Mouse (Mus musculus) lung, postnatal 36 days (tissue): ENCODE results near the gene Rbm47.
A peak's percentile ranks its signal among the peaks of the same experiment; 100 is the strongest.

ENCODE experiments used
- DNase-seq: peaks from one replicate; pipeline ENCODE4 v3.0.0; 2022; ENCODE audit warnings: mixed read lengths

The Rbm47 gene

DNA sequence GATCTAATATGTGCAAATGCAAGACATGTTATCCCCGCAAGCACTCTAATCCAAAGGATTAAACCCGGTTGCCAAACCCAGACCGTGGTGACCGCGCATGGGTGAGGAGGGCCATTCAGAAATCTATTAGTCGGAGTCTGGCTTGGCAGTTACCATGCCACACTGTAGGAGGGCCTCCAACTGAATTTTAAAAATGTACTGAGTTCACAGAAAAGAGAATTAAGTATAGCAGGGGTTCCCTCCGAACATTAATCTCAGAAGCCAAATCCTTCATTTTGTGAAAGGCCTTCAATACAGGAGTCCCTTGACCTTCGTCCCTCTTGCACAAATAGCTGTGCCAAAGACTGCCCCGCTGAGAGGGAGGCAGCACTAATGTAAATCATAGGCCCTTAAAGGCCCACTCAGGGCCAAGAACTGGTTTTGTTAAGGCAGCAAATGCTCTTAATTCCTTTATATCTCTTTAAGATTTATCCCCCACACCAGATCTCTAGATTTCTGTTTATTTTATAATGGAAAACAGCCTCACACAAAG, 16.4 kb downstream of the Rbm47 start:
- no peak for DNase-seq

GRCm38 (mm10) chr5:66154616-66155015, 18.3 kb downstream of the Rbm47 start:
- no peak for DNase-seq

GRCm38 (mm10) chr5:66153486-66153885, 19.4 kb downstream of the Rbm47 start:
- DNase-seq, result no peak

GRCm38 (mm10) chr5:66151301-66152188, 21.4 kb downstream of the Rbm47 start:
- DNase-seq, result peak; percentile 51

DNA sequence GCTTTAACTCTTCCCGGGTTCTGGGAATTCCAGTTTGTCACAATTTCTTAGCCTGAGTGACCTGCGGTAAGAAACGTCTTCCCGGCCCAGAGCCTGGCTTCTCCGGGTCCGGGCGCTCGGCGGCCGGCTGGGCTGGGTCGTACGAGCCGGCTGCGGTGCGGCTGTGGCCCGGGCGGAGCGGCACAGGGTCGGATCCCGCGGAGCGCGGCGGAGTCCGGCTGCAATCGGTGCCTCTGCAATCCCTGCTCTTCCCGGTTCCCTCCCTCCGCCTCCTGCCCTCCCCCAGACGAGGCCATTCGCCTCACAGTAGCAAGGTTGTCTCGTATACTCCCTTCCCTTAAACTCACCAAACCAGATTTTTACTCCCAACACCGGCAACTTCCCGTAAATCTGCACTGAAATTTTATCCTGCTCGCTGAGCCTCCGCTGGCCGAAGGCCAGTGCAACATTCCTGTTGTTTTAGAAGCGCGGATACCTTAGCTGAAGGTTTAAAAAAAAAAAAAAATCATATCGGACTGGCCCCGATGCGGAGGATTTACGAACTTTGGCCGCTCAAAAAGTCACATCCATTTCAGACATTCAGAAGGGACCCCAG, 22.1 kb downstream of the Rbm47 start:
- DNase-seq, result peak; percentile 78

GRCm38 (mm10) chr5:66150106-66150705, 22.7 kb downstream of the Rbm47 start:
- DNase-seq, result no peak

DNA sequence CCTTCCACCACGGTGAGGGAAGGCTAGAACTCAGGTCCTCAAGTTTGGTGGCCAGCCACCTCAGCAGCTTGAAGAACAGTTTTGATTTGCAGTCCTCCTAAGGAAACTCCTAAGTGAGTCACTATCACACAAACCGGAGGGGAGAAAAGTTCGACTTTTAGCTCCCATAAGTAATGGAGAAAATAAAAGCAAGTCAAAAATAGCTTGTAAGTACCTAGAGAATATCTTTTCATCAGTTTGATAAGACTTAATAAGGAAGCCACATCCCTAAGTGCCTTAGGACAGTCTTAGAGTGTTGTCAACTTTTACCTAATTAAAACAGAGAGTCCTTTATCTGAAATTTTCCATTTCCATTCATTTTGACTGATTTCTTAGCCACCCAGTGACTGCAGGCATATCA, 23.3 kb downstream of the Rbm47 start:
- no peak for DNase-seq

DNA sequence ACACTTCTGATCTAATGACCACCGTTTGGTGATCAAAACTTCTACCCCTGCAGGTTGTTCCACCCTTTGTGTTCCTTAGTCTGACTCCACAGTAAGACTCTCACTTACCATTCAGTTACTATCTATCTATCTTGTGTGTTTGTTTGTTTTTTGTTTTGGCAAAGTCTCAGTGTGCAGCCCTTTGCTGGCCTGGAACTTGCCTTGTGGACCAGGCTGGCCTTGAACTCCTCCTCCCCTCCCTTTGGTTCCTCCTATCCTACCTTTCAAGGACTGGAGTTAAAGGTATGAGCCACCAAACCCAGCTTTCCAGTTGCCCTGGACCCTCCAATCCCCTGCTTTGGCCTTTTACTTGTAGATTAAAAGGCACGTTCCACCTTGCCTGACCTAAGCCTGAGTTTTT, 23.8 kb downstream of the Rbm47 start:
- no peak for DNase-seq

DNA sequence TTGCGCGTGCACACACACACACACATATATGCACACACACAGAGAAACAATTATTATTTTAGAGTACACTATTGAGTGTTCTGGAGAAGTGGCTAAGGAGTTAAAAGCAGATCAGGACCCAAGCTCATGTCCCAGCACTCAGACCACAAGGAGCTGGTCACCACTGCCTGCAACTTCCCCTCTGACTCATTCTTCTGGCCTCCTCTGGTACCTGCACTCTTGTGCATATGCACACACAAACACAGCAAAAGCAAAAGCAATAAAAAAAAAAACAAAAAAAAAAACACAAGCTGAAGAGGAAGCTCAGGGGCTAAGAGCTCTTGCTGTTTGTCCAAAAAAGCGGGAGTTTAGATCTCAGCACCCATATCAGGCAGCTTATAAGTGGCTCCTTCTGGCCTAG, 25.6 kb downstream of the Rbm47 start:
- DNase-seq, result peak; percentile 50

- DNase-seq, result no peak
Observed at GRCm38 (mm10) chr5:66145583-66145982, 27.3 kb downstream of the Rbm47 start.

DNA sequence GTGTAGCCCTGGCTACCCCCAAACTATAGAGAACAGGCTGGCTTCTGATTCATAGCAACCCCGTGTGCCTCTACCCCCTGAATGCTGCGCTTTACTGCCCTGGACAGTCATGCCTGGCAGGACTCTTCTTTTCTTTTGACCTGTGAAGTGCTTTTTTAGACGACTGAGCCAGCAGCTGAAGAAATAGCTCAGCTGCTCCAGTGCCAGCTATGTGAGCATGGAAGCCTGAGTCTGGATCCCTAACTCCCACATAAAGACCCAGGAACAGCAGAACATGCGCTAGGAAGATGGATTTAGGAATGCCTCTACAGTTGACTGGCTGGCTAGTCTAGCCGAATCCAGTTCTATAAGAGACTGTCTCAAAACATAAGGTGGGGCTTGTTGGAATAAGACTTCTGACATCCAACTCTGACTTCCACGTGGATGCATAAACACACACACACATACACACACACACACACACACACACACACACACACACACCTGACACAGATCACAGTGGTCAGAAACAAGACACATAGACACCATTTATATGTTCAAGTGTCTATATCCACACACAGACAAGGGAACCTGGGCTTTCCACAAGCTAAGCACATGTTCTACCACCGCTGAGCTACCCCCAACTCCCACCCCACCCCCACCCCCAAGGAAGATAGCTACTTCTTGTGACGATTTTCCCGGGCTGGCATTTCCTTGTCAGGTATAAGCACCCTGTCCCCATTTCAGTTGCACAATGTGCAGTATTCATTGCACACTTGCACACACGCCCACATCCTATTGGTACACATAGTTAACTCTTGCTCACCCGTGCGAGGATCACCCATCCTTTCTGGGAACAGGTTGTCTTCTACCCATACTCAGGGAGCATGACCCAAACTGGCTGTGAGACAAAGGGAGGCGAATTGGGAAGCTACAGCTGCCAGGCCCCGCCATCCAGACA, 29.6 kb downstream of the Rbm47 start:
- peak; percentile 44 for DNase-seq

- no peak for DNase-seq
Observed at GRCm38 (mm10) chr5:66141474-66141873, 31.4 kb downstream of the Rbm47 start.

- DNase-seq, result no peak
Observed at GRCm38 (mm10) chr5:66139634-66140295, 33.2 kb downstream of the Rbm47 start.

- no peak for DNase-seq
Observed at GRCm38 (mm10) chr5:66139171-66139570, 33.7 kb downstream of the Rbm47 start.

DNA sequence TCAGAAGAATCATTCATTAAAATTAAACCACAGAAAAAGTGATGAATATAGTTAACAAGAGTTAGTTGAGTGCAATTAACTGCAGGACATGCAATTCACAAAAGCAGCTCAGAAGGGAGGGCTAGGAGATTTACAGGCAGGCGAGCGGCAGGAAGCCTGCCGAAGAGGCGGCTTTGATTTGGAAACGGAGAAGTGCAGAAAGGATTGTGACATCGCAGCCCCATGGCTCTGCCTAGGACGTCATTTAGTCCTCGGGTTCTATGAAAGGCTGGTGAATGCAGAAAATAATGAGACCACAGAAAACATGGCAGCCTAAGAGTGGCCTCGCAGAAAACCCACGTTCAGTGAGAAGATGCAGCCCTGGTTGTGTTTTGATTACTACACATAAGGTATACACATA, 34.3 kb downstream of the Rbm47 start:
- DNase-seq, result peak; percentile 76

DNA sequence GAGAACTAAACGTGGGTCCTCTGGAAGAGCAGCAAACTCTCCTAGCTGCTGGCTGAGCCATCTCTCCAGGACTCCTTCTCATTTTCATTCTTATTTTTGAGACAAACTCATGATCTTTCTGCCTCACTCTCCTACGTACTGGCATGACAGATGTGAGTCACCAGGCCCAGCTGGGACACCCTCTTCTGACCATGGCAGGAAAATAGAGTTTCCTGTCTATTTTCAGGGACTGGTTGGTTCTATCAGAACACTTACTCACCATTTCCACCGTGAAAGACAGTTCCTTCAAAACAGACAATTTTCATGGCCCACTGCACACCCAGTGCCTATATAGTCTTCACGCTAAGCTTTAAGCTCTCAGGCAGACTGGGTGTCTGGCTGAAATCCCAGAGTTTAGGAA, 35.7 kb downstream of the Rbm47 start:
- no peak for DNase-seq

DNA sequence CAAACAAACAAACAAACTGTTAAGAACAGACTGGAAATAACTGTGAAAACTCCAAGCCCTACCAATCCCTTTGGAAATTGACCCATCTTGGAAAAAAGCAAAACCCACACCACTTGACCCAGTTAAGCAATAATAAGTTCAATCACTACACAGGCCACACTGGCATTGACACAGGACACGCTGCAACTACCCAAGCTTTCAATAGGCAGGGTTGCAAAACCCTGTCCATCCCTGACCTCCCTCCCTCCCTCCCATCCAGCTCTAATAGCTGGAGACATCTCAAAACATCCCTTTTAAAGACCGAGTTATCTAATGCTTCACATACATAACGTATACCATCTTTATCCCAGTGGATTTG, 37.1 kb downstream of the Rbm47 start:
- peak; percentile 57 for DNase-seq

GRCm38 (mm10) chr5:66135161-66135852, 37.6 kb downstream of the Rbm47 start:
- no peak for DNase-seq

DNA sequence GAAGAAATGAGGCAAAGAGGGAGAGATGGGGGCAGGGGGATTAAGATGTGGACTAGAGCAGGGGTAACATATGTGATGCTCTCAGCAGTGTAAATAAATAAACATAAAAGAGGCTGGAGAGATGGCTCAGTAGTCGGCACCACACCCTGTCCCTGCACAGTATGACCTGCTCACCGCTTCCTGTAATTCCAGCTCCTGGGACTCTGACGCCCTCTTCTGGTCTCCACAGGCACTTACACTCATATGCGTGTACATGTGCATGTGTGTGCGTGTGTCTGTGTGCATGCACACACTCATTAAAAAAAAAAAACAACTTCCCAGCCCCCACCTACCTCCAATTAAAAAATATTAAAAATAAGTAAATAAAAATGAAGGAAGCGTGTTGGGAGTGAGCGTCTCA, 38.3 kb downstream of the Rbm47 start:
- no peak for DNase-seq

GRCm38 (mm10) chr5:66128948-66129347, 44.0 kb downstream of the Rbm47 start:
- DNase-seq, result no peak

DNA sequence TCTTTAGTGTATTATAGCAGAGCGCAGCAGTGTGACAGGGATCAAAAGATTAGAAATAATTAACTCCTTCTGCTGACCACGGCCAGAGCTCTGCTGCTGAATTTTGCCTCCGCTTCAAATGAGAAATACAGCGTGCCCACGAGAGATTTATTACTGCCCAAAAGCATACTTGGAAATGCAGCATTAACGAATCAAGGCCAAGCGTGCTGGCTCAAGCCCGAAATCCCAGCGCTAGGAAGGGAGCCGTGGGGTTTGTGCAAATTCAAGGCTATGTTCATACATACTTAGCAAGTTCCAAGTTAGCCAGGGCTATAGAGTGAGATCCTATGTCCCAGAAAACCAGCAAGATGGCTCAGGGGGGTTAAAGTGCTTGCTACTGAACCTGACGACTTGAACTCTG, 47.5 kb downstream of the Rbm47 start:
- DNase-seq, result no peak

DNA sequence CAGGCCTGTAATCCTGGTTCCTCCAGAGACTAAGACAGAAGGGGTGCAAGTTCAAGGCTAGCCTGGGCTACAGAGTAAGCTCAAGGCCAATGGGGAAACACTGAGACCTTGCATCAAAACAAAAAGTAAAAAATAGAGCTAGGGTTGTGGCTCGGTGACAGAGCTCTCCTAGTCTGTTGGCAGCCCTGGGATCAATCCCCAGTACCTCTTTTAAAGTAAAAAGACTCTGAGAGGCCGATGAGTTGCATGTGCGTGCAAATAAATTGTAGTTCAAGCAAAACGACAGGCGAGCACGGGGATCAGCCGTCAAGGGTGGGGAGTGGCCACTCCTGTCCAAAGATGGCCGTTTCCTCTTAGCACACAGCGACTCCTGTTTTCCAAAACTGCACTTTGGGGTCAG, 48.0 kb downstream of the Rbm47 start:
- DNase-seq, result no peak
